Mouse (Mus musculus): ENCODE measurements around the gene Tbl1x.

- no peak for TF ChIP-seq POLR2A (IDR thresholded peaks at IDR 0.05; ENCODE audit: low read depth, low read length)
- no peak for TF ChIP-seq CTCF (IDR thresholded peaks at IDR 0.05; ENCODE audit: extremely low read depth, insufficient read depth, insufficient read length, insufficient replicate concordance)
Observed at GRCm38 (mm10) chrX:77669779-77670550, 159.2 kb downstream of the Tbl1x start.

Measured in spleen, adult 2 months (tissue).